Mouse (Mus musculus) brain, adult 10 weeks (tissue): ENCODE data around the gene Gm128. TPM values are rescaled to one million over a fixed set of nuclear protein-coding genes. Genes with fewer than 3 reads are reported as not detected.

ENCODE experiments used
- polyA plus RNA-seq: library from polyadenylated mRNA; stranded (reverse); fragments of 350-450 nt; fragmentation: Illumina TruSeq; extraction: RNeasy Lipid Tissue Mini Kit (QIAGEN cat#74804); gene quantifications from one replicate; pipeline ENCODE4 v1.2.3, GENCODE M21; 2015; ENCODE audit warnings: low read depth, low replicate concordance

The Gm128 gene
- 0.30 TPM for polyA plus RNA-seq

GRCm38 (mm10) chr3:95241498-95241897 is at the start of gene Gm128:
Gene Gm128, minus strand, starts transcription at chr3:95241598.

GRCm38 (mm10) chr3:95281216-95282126 is 40.1 kb upstream of the Gm128 start, which contains the start of the genes Mindy1 and Prune1:
Gene Mindy1, plus strand, starts transcription at chr3:95281345.
Gene Prune1, minus strand, starts transcription at chr3:95282076.

GRCm38 (mm10) chr3:95250783-95251424 is 9.5 kb upstream of the Gm128 start, which contains the start of gene Bnipl:
Gene Bnipl, minus strand, starts transcription at chr3:95251193.

GRCm38 (mm10) chr3:95231298-95232221 is 9.8 kb downstream of the Gm128 start, which contains the start of gene Mllt11:
Gene Mllt11, minus strand, starts transcription at chr3:95232171.

DNA sequence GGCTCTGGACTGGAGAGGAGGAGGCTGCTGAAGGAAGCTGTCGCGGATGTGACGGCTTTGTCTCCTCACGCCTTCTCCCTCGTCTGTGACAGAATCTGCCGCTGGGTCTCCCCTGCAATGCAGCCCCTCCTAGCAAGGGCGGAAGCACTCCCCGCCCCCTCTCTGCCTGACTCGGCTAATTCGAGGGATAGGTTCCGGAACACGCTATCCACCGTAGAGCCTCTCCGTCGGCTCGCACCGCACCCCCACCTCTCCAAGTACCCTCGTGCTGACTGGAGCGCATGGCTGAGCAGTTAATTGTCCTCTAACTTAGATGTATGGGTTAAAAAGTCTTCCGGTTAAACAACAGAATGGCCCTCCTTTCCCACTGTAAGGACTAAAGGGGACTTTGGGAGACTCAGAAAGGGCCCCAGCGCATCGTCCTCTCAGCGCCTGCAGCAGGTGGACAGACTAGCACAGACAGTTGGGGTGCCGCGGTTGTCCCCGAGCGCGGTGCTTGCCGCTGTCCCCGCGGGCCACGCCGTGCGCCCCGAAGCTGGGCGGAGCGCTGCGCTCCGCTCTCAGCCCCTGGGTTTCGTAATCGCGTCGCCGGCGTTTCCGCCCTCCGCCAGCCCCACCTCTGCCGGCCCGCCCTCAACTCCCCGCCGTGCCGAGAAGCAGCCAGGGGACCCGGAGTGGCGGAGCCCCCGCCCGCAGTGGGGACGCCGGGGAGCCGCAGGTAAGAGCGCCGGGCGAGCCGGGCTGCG is 13.1 kb downstream of the Gm128 start, which contains the start of gene Cdc42se1:
Cdc42se1 (plus strand) TSS at position 585 of the 746 bp plus-strand sequence.

DNA sequence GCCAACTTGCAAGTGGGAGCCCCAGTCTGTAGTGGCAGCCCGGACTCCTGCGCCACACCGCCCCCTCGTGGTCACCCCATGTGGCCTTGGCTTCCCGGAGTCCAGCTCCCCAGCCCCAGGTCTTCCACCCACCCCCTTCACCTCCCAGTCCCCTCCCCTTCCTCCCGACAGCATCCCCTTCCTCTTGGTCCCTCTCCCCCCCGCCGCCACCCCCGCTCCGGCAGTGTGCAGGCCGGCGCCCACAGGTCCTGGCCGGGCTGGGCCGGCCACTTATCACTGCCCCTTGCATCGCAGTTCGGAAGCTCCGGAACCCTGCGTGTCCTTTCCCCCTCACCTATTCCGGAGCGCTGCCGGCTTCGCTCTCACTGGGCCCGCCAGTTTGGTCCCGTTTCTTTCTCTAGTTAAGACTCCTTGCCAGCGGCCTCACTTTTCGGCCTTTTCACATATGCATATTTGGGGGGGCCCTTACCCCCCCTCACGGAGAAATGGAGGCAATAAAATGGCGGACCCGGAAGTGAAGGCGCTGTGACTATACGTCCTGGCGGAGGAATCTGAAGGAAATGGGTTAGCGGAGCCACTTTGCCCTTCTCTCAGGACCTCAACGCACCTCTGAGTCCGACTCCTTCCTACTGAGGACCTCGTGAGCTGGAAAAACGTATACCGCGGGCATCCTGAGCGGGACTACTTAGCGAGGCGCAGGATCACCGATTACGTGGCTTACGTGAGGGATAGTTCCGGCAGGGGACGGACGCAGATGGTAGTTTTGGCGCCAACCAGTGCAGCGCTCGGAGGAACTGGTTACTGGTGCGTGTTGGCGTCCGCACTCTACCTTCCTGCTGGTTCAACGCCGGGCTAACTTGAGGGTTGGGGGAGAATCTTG is 23.9 kb downstream of the Gm128 start, which contains the start of gene Gabpb2:
Gabpb2 (minus strand) TSS at position 662 of the 880 bp plus-strand sequence.

Other genes with a start within 250 kb of the Gm128 start
- gene Zfp687, start 226.2 kb downstream of the Gm128 start, polyA plus RNA-seq, result 16.9 TPM
- gene Psmd4, start 199.0 kb downstream of the Gm128 start, polyA plus RNA-seq, result 176 TPM
- 44.0 TPM for gene Pip5k1a, start 134.7 kb downstream of the Gm128 start, polyA plus RNA-seq
- gene Vps72, start 130.6 kb downstream of the Gm128 start, polyA plus RNA-seq, result 44.7 TPM
- gene Tmod4, start 117.1 kb downstream of the Gm128 start, polyA plus RNA-seq, result 1.2 TPM
- 83.6 TPM for gene Scnm1, start 107.6 kb downstream of the Gm128 start, polyA plus RNA-seq
- gene Lysmd1, start 107.5 kb downstream of the Gm128 start, polyA plus RNA-seq, result 24.7 TPM
- 5.0 TPM for gene Tnfaip8l2, start 99.2 kb downstream of the Gm128 start, polyA plus RNA-seq
- 14.4 TPM for gene Sema6c, start 81.1 kb downstream of the Gm128 start, polyA plus RNA-seq
- 7.1 TPM for gene Gabpb2, start 23.7 kb downstream of the Gm128 start, polyA plus RNA-seq
- 68.9 TPM for gene Cdc42se1, start 12.9 kb downstream of the Gm128 start, polyA plus RNA-seq
- gene Mllt11, start 9.4 kb downstream of the Gm128 start, polyA plus RNA-seq, result 414 TPM
- gene Bnipl, start 9.6 kb upstream of the Gm128 start, polyA plus RNA-seq, result not detected
- gene Mindy1, start 39.7 kb upstream of the Gm128 start, polyA plus RNA-seq, result 26.8 TPM
- 23.6 TPM for gene Prune1, start 40.5 kb upstream of the Gm128 start, polyA plus RNA-seq
- 0.73 TPM for gene Anxa9, start 65.6 kb upstream of the Gm128 start, polyA plus RNA-seq
- 101 TPM for gene Cers2, start 73.2 kb upstream of the Gm128 start, polyA plus RNA-seq
- gene Setdb1, start 115.6 kb upstream of the Gm128 start, polyA plus RNA-seq, result 22.1 TPM
- not detected for gene 4930558C23Rik, start 161.2 kb upstream of the Gm128 start, polyA plus RNA-seq
- 29.8 TPM for gene Arnt, start 192.8 kb upstream of the Gm128 start, polyA plus RNA-seq